9 mouse cellular contexts compared by ENCODE assay signal in the genomic region with DNA sequence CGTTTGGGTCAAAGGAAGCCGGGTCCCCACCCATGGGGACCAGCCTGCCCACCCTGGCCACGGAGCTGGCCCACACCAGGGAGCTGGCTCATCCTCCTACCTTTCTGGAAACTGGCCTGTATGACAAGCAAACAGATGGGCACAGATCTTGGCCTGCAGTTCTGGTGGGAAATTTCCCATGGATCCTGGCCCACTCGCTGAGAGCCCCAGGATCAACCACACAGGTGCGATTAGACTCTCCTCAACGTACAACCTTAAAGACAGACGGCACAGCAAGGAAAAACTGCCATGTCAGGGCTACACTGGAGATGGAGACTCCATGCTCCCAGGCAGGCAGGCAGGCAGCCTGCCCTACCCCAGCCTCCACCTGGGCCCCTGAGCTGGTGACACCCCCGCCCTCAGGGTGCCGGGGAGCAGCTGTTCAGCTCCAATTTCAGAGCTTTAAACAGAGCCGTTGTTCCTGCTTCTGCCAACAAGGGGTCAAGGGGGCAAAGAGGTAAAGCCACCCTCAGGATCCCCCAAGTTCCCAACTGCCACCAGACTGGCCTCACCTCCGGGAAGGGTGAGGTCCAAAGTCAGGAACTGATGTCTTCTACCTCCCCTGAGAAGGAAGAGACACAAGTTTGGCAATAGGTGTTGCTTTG. TPM values are rescaled to one million over a fixed set of nuclear protein-coding genes. Genes with fewer than 3 reads are reported as not detected.
DNase-seq lines count a peak whose midpoint lies in the region; ATAC-seq and TF ChIP-seq lines count a peak whose summit lies in the region.
"Had no signal": no experiment of that assay in that cellular context is flagged by ENCODE, and none has a peak within 500 bp of the region (broad histone marks: within the 10 kb centered on the region; RNA-seq: fewer than 3 reads in every experiment).

No protein-coding gene starts in this region.

- H3K27me3 ChIP-seq in hindbrain, embryonic 15.5 days = peaks cover 44% of the 10 kb centered on the region
- peaks cover 59% of the 10 kb centered on the region for H3K27me3 ChIP-seq in hindbrain, embryonic 13.5 days
- peaks cover 47% of the 10 kb centered on the region for H3K27me3 ChIP-seq in embryonic facial prominence, embryonic 13.5 days
- H3K27me3 ChIP-seq: Patski had no signal

- ATAC-seq in hindbrain, embryonic 15.5 days (ENCODE audit: low FRiP score, low read depth) = peak; percentile 16; the same call in 1 of the 2 replicates
- ATAC-seq in hindbrain, embryonic 13.5 days (ENCODE audit: low FRiP score) = no peak; the same call in 1 of the 2 replicates
- no peak for ATAC-seq in embryonic facial prominence, embryonic 13.5 days (ENCODE audit: insufficient number of reproducible peaks, insufficient read depth, low FRiP score, low TSS enrichment, low read depth)
- ATAC-seq: Patski had no signal

- in situ Hi-C loops in ES-E14 (cut with MboI; ENCODE audit: low sequenced_read_pairs in 2 of 2, unreplicated experiment in 2 of 2) = no loop called here

- H3K4me2 ChIP-seq in hindbrain, embryonic 15.5 days = no peak overlapping the region
- H3K4me2 ChIP-seq in hindbrain, embryonic 13.5 days = no peak overlapping the region
- H3K4me2 ChIP-seq in embryonic facial prominence, embryonic 13.5 days = peak overlapping the region; percentile 11; the same call in 1 of the 2 replicates
- H3K4me2 ChIP-seq: neural tube, embryonic 12.5 days had no signal

- no peak overlapping the region for H3K27ac ChIP-seq in hindbrain, embryonic 15.5 days (replicated peaks)
- no peak overlapping the region for H3K27ac ChIP-seq in hindbrain, embryonic 13.5 days
- H3K27ac ChIP-seq in ES-E14 (ENCODE audit: insufficient read depth, low read depth, low read length, poor library complexity, severe bottlenecking) = no peak overlapping the region
- H3K27ac ChIP-seq in embryonic facial prominence, embryonic 13.5 days = peak overlapping the region; percentile 57
- H3K27ac ChIP-seq: neural tube, embryonic 12.5 days had no signal

- no peak overlapping the region for H3K9ac ChIP-seq in hindbrain, embryonic 15.5 days
- H3K9ac ChIP-seq in hindbrain, embryonic 13.5 days = no peak overlapping the region
- H3K9ac ChIP-seq in ES-E14 (ENCODE audit: insufficient read depth, low read depth, low read length, poor library complexity, severe bottlenecking) = no peak overlapping the region
- H3K9ac ChIP-seq in embryonic facial prominence, embryonic 13.5 days = no peak overlapping the region
- H3K9ac ChIP-seq: neural tube, embryonic 12.5 days had no signal

- no peaks in the 10 kb centered on the region for H3K36me3 ChIP-seq in hindbrain, embryonic 15.5 days
- H3K36me3 ChIP-seq in hindbrain, embryonic 13.5 days = no peaks in the 10 kb centered on the region
- H3K36me3 ChIP-seq in ES-E14 (ENCODE audit: control insufficient read depth, insufficient read depth, low read length, poor library complexity, severe bottlenecking) = no peaks in the 10 kb centered on the region
- H3K36me3 ChIP-seq in embryonic facial prominence, embryonic 13.5 days = no peaks in the 10 kb centered on the region
- H3K36me3 ChIP-seq: neural tube, embryonic 12.5 days had no signal

- intact Hi-C loops in left cerebral cortex, postnatal 14 days (cut with DNase I) = no loop called here

- WGBS in hindbrain, embryonic 15.5 days = 36% methylated on average over 11 of the region's 11 CpGs
- WGBS in hindbrain, embryonic 13.5 days = 42% methylated on average over 11 of the region's 11 CpGs
- 25% methylated on average over 11 of the region's 11 CpGs for WGBS in embryonic facial prominence, embryonic 13.5 days

- no peaks in the 10 kb centered on the region for H3K9me3 ChIP-seq in hindbrain, embryonic 15.5 days
- no peaks in the 10 kb centered on the region for H3K9me3 ChIP-seq in hindbrain, embryonic 13.5 days
- no peaks in the 10 kb centered on the region for H3K9me3 ChIP-seq in ES-E14 (ENCODE audit: control insufficient read depth, insufficient read depth, low read depth, low read length)
- H3K9me3 ChIP-seq in embryonic facial prominence, embryonic 13.5 days = no peaks in the 10 kb centered on the region
- H3K9me3 ChIP-seq: neural tube, embryonic 12.5 days had no signal

- DNase-seq in 3134 (ENCODE audit: extremely low read depth, insufficient read length, low spot score) (peak; percentile 40), ES-E14 (ENCODE audit: low read depth, low spot score) (no peak)
- no peak for DNase-seq in thymus, postnatal 0 days (ENCODE audit: low spot score)
- no peak for DNase-seq in left cerebral cortex, postnatal 14 days (ENCODE audit: low spot score in 2 of 2)

- peaks cover 22% of the 10 kb centered on the region for H3K4me1 ChIP-seq in hindbrain, embryonic 15.5 days (replicated peaks)
- H3K4me1 ChIP-seq in hindbrain, embryonic 13.5 days (replicated peaks) = peaks cover 36% of the 10 kb centered on the region
- H3K4me1 ChIP-seq in ES-E14 (ENCODE audit: control insufficient read depth in 2 of 2, insufficient read depth in 2 of 2, low read length in 2 of 2, poor library complexity in 1 of 2) = peaks cover 3 to 28% of the 10 kb centered on the region in 2 experiments; a peak in 3 of 4 replicates
- peaks cover 35% of the 10 kb centered on the region for H3K4me1 ChIP-seq in embryonic facial prominence, embryonic 13.5 days

- H3K4me3 ChIP-seq in hindbrain, embryonic 15.5 days = no peak overlapping the region
- H3K4me3 ChIP-seq in hindbrain, embryonic 13.5 days = no peak overlapping the region
- H3K4me3 ChIP-seq in ES-E14 (ENCODE audit: insufficient read depth in 1 of 2, low read depth in 1 of 2, low read length in 2 of 2, poor library complexity in 1 of 2, severe bottlenecking in 1 of 2) = no peak overlapping the region
- H3K4me3 ChIP-seq in embryonic facial prominence, embryonic 13.5 days = no peak overlapping the region
- H3K4me3 ChIP-seq: neural tube, embryonic 12.5 days had no signal

TF ChIP-seq in ES-E14, 5 proteins besides CTCF, POLR2A, EP300 and RAD21:
- no peak for TF ChIP-seq HCFC1 (IDR thresholded peaks at IDR 0.05; ENCODE audit: borderline replicate concordance, insufficient read depth, low read length)
- 0 out of 2 replicates have a peak, but pooled peaks have one; percentile 7 for TF ChIP-seq MAFK (IDR thresholded peaks at IDR 0.05; ENCODE audit: insufficient read depth, low read depth, low read length)
- no peak for TF ChIP-seq ZC3H11A (IDR thresholded peaks at IDR 0.05; ENCODE audit: borderline replicate concordance, low read depth, low read length)

RNA-seq across cellular contexts. Expression of gene Tead4, which starts 3.8 kb away (rescaled TPM):
- polyA plus RNA-seq in hindbrain, embryonic 15.5 days (2015; fragmentation: Nextera tagmentation; extraction: Ambion mirVana) = 0.47 and 0.49 TPM in 2 replicates
- 0.53 and 0.70 TPM in 2 replicates for polyA plus RNA-seq in hindbrain, embryonic 13.5 days (2015; fragmentation: Nextera tagmentation; extraction: Ambion mirVana)
- 5.6 and 6.8 TPM in 2 replicates for total RNA-seq in ES-E14 (2012; rRNA removed)
- polyA plus RNA-seq in embryonic facial prominence, embryonic 13.5 days (2015; fragmentation: Nextera tagmentation; extraction: Ambion mirVana) = 2.4 and 3.3 TPM in 2 replicates
- polyA plus RNA-seq in thymus, postnatal 0 days (2015; fragmentation: Nextera tagmentation; extraction: Ambion mirVana) = 0.19 and 0.36 TPM in 2 replicates
- total RNA-seq in left cerebral cortex, postnatal 14 days (2021) = 1 to 10 TPM in 1 of 2 experiments, under 1 TPM in 1; 0.82 to 1.6 TPM

RNA-seq across cellular contexts. Expression of gene Tulp3, which starts 58.8 kb away (rescaled TPM):
- polyA plus RNA-seq in hindbrain, embryonic 15.5 days (2015; fragmentation: Nextera tagmentation; extraction: Ambion mirVana) = 15.9 and 16.5 TPM in 2 replicates
- polyA plus RNA-seq in hindbrain, embryonic 13.5 days (2015; fragmentation: Nextera tagmentation; extraction: Ambion mirVana) = 19.9 and 20.1 TPM in 2 replicates
- total RNA-seq in ES-E14 (2012; rRNA removed) = 10.5 and 11.7 TPM in 2 replicates
- polyA plus RNA-seq in embryonic facial prominence, embryonic 13.5 days (2015; fragmentation: Nextera tagmentation; extraction: Ambion mirVana) = 33.7 and 36.7 TPM in 2 replicates
- 12.2 and 13.4 TPM in 2 replicates for polyA plus RNA-seq in thymus, postnatal 0 days (2015; fragmentation: Nextera tagmentation; extraction: Ambion mirVana)
- total RNA-seq in left cerebral cortex, postnatal 14 days (2021) = 10 to 100 TPM; 17.6 to 18.4 TPM
